Mouse (Mus musculus) embryonic facial prominence, embryonic 11.5 days (tissue): ENCODE data around the gene Olfr77. TPM values are rescaled to one million over a fixed set of nuclear protein-coding genes. Genes with fewer than 3 reads are reported as not detected.

Experiments
- ATAC-seq: fragments of 200-750 bp; cut with Nextera tagmentation; replicated peaks from 2 replicates; pipeline ENCODE4 v1.8.0; 2017; ENCODE audit warnings: low read depth; ENCODE audit not compliant: insufficient number of reproducible peaks, low FRiP score, low TSS enrichment
- DNase-seq: peaks from one replicate; pipeline ENCODE4 v3.0.0-alpha.2; 2015; ENCODE audit warnings: low spot score
- H3K27ac ChIP-seq: fragments of 300-500 bp; sonication (generic); replicated peaks from 2 replicates; pipeline ENCODE4 v1.5.1; 2014; ENCODE audit warnings: mild to moderate bottlenecking, low read depth, low read length, control low read depth
- H3K27me3 ChIP-seq: fragments of 300-500 bp; sonication (generic); 2 replicates; pipeline ENCODE4 v1.6.1; 2014; ENCODE audit warnings: mild to moderate bottlenecking, low read length, moderate library complexity, mixed read lengths; ENCODE audit not compliant: control insufficient read depth, insufficient read depth
- H3K36me3 ChIP-seq: fragments of 300-500 bp; sonication (generic); replicated peaks from 2 replicates; pipeline ENCODE4 v1.6.1; 2014; ENCODE audit warnings: low read depth, mild to moderate bottlenecking, low read length, moderate library complexity, mixed read lengths; ENCODE audit not compliant: control insufficient read depth, insufficient read depth
- H3K4me1 ChIP-seq: fragments of 300-500 bp; sonication (generic); 2 replicates; pipeline ENCODE4 v1.6.1; 2014; ENCODE audit warnings: low read length, mixed read lengths; ENCODE audit not compliant: control insufficient read depth, insufficient read depth
- H3K4me2 ChIP-seq: fragments of 300-500 bp; sonication (generic); 2 replicates; pipeline ENCODE4 v1.6.1; 2014; ENCODE audit warnings: low read depth, mild to moderate bottlenecking, control low read depth, low read length, moderate library complexity
- H3K4me3 ChIP-seq: fragments of 300-500 bp; sonication (generic); 2 replicates; pipeline ENCODE4 v1.5.1; 2014; ENCODE audit warnings: low read depth, low read length, control low read depth
- H3K9ac ChIP-seq: fragments of 300-500 bp; sonication (generic); replicated peaks from 2 replicates; pipeline ENCODE4 v1.6.1; 2014; ENCODE audit warnings: mild to moderate bottlenecking, control low read depth, low read length
- H3K9me3 ChIP-seq: fragments of 300-500 bp; sonication (generic); replicated peaks from 2 replicates; pipeline ENCODE4 v1.6.1; 2016; ENCODE audit warnings: mild to moderate bottlenecking, low read length, inconsistent platforms, mixed read lengths; ENCODE audit not compliant: control insufficient read depth
- WGBS: fragments of 180-500 bp; shearing (Covaris S2); extraction: QIAGEN DNeasy Blood & Tissue Kit; methylation state at CpG from one replicate; pipeline ENCODE4 v1.1.7; 2014; 5-methylcytosine and 5-hydroxymethylcytosine counted together
- polyA plus RNA-seq: library from polyadenylated mRNA; unstranded; fragments of >200 nt; fragmentation: Nextera tagmentation; extraction: Ambion mirVana; gene quantifications from 2 replicates; pipeline ENCODE4 v1.2.1, GENCODE M21; 2014

Gene Olfr77
- polyA plus RNA-seq: 0.20 and 0.28 TPM in 2 replicates

DNA sequence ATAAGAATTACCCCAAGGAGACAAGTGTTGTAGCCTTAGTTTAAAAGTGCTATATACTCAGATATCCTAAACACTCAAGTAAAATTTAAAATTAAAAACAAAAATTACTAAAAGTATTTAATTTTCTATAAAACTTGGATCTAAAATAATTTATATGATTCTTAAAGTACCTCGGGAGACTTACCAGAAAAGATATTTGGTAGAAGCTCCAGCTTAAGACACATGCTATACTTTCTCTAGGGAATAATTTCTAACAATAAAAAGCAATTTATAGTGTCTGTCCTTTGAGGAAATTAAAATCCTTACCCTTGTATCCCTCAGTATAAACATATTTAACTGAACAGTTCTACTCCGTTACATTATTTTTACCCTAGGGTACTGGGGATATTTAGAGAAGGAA, at the start of gene Olfr77:
Gene Olfr77 (plus strand): TSS at position 301 of the 400 bp plus-strand sequence.
- no peak for ATAC-seq
- H3K9ac ChIP-seq: no peak within 1 kb of the TSS
- H3K4me3 ChIP-seq: no peak within 1 kb of the TSS
- no peak for DNase-seq
- H3K27me3 ChIP-seq: no peaks in the 10 kb centered on the region
- H3K27ac ChIP-seq: no peak within 1 kb of the TSS
- no peaks in the 10 kb centered on the region for H3K9me3 ChIP-seq
- 89% methylated on average over 2 of the region's 2 CpGs for WGBS
- H3K4me1 ChIP-seq: no peaks in the 10 kb centered on the region
- no peaks in the 10 kb centered on the region for H3K36me3 ChIP-seq
- no peak within 1 kb of the TSS for H3K4me2 ChIP-seq

DNA sequence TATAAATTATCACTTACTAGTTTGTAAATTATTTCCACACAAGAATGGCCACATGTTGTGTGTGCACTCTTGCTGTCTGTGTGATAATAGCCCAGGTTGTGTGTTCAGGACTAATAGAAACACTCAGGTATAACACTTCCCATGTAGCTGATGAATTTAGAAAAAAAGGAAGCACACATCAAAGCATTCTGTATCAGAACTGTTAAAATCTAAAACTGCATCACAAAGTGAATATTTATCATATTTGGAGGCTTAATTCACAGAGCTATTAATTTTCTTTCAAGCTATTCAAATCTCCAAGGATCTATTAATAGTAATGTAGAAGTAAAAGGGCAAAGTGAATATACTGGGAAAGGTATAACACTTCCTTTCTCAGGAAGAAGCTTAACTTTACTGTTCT, 28.8 kb upstream of the Olfr77 start, which contains the start of gene Olfr862:
Gene Olfr862 (minus strand): TSS at position 101 of the 400 bp plus-strand sequence.
- Histone ChIP-seq H3K4me2 (no peak within 1 kb of the TSS), H3K27ac (no peak within 1 kb of the TSS), H3K36me3 (no peaks in the 10 kb centered on the region), H3K9ac (no peak within 1 kb of the TSS), H3K27me3 (no peaks in the 10 kb centered on the region), H3K9me3 (no peaks in the 10 kb centered on the region), H3K4me1 (no peaks in the 10 kb centered on the region), H3K4me3 (no peak within 1 kb of the TSS)
- DNase-seq (no peak), ATAC-seq (no peak)

DNA sequence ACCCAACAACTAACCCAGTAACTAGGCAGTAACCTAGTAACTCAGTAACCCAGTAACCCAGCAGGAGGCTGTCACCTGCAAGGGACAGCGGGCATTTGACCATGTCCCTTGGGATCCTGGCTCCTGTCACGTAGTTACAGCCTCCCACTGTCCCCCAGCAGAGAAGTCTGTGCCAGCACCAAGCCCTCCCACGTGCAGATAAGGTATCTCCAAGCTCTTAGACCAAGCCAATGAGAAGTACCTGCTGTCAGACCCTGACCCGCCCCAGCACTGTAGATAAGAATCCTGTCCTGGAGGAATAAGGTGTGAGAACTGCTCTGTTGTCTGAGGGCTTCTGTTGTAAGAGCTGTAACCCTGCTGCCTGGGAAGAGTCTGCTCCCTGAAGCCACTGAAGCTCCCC, 5.5 kb upstream of the Olfr77 start:
- Histone ChIP-seq H3K4me2 (no peak overlapping the region), H3K27me3 (no peaks in the 10 kb centered on the region), H3K4me1 (no peaks in the 10 kb centered on the region), H3K9me3 (no peaks in the 10 kb centered on the region), H3K4me3 (no peak overlapping the region), H3K36me3 (no peaks in the 10 kb centered on the region), H3K27ac (no peak overlapping the region), H3K9ac (no peak overlapping the region)
- ATAC-seq (no peak), DNase-seq (no peak)
- 64% methylated on average over 4 of the region's 4 CpGs for WGBS

Other genes with a start within 250 kb of the Olfr77 start
- gene Olfr857, start 207.4 kb upstream of the Olfr77 start, polyA plus RNA-seq: not detected in 2 replicates
- not detected in 2 replicates for gene Olfr58, start 136.6 kb upstream of the Olfr77 start, polyA plus RNA-seq
- not detected in 2 replicates for gene Olfr859, start 112.0 kb upstream of the Olfr77 start, polyA plus RNA-seq
- not detected in 2 replicates for gene Olfr860, start 67.1 kb upstream of the Olfr77 start, polyA plus RNA-seq
- gene Olfr862, start 28.9 kb upstream of the Olfr77 start, polyA plus RNA-seq: not detected in 2 replicates
- gene Olfr866, start 111.2 kb downstream of the Olfr77 start, polyA plus RNA-seq: not detected in 2 replicates
- not detected in 2 replicates for gene Olfr867, start 140.7 kb downstream of the Olfr77 start, polyA plus RNA-seq
- not detected in 2 replicates for gene Olfr868, start 181.8 kb downstream of the Olfr77 start, polyA plus RNA-seq
- gene Olfr869, start 212.1 kb downstream of the Olfr77 start, polyA plus RNA-seq: not detected in 2 replicates